Mouse (Mus musculus) naive thymus-derived CD4-positive, alpha-beta T cell, adult 2 months (primary cell): ENCODE measurements around the gene Lhx9.

Experiments used
- DNase-seq: peaks from one replicate; pipeline ENCODE4 v3.0.0-alpha.2; 2011; ENCODE audit warnings: low read depth

The Lhx9 gene

DNA sequence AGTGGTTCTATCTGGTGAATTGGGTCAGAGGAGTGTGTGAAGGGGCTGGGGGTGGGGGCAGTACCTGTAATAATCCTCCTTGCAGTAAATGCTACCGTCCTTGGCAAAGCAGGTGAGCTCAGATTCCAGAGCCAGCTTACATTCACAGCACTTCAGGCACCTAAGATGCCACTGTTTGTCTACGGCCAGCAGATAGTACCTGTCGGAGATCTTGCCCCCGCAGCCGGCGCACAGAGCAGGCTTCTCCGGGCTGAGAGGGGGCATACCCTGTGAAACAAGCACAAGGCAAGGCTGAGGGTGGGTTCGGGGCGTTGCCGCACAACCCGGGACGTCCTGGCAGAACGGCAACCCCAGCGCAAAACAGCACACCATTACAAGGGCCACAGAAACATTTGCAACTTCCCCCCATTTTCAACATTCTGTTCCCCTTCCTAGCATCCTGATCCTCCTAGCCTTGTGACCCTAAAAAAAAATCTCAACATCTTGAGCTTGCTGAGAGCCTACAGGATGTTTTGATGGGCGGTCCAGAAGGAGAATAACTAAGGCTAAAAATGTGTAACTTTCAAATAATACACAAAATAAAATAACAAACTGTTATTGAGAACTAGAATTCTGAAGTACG, 8.5 kb downstream of the Lhx9 start:
- peak; percentile 42 for DNase-seq

DNA sequence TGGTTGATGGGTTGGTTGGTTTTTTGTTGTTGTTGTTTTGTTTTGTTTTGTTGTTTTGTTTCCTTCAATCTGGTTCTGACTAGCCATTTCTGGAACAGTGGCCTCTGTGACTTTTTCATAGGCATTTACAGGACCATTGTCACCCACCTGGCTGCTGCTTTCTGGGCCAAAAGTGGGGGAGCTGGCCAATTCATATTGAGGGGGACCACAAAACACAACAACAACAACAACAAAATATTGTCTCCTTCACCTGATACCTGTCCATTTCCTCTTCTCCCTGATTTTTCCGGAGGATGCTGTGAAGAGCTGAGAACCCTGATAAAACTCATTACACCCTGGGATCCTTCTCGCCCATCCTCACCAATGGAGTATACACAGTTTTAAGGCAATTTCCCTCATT, 9.1 kb downstream of the Lhx9 start:
- DNase-seq: no peak

DNA sequence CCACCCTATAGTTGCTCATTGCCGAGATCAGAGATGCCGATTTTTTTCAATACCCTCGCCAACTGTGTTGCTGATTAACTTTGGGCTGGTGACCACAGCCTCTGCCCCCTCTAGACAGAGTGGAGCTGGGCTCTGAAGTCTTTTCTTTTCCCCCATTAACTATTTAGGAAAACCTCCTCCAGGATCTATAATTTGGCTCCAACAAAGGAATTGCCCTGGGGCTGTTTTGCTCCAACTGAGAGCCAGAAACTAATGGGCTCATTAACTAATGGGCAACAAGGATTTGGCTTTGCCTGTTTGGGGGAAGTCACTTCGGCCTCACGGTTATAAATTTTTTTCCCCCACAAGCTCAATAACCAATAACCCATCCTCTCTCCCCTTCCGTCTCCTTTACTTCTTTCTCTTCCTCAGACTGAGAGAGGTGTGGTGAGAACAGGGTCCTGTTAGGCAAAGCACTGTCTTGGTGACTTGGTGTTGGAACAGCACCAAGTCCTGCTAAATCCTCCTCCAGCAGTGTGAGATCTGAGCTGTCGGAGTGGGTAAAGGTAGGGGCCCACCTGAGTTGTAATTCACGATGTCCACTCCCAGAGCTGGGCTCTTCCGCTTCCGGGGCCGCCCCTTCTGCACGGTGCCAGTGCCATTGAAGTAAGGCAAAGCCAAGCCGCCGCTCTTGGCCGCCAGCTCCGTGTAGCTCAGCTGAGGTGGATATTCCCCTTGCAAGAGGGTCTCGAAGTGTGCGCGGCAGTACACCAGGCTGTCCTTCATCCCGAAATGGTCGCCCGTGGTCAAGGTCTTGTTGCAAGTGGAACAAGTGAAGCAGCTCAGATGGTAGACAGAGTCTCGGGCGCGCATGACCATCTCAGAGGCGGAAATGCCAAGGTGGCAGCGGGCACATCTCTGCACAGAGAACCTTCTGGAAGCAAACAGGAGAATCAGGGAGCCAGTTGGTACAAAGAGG, 10.3 kb downstream of the Lhx9 start:
- peak; percentile 31 for DNase-seq

DNA sequence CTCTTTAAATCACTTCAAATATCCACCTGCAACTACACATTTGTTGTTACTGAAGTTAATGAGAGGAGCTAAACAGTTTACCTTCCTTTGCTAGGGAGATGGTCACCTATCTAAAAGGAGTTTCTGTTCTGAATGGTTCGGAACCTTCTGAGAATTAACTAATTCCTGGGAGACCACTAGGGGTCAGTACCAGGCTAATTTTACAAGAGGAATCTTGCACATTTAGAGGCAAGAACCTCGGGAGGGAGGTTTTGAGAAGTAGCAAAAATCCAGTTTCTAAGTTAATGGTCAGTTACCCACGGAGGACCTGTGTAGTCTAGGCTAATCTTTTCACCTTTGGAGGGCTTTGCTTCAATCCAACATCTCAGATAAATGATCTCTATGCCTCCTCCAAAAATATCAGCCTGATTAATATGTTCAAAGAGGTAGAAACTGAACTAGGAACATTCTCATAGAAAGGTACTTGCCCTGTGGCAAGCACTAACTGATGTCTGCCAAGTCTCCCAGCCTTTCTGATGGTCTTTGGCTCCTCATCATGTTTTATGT, 12.9 kb downstream of the Lhx9 start:
- DNase-seq: peak; percentile 76

DNA sequence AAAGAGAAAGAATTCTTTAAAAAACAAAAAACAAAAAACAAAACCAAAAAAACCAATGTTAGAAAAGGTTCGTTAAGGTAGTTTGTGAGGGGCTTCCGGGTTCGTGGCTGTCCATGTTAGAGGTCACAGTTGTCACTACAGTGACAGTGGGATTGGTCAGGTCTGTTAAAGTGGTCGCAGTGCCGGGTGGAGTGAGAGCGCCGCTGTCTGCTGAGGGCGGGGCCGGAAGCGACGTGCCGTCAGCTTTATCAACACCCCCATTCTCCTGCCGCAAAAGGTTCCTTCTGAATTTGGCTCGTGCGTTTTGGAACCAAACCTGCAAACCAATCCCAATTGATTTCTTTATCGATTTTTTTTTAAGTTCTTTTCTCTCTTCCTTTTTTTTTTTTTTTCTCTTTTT, 17.1 kb downstream of the Lhx9 start:
- DNase-seq: peak; percentile 55

DNA sequence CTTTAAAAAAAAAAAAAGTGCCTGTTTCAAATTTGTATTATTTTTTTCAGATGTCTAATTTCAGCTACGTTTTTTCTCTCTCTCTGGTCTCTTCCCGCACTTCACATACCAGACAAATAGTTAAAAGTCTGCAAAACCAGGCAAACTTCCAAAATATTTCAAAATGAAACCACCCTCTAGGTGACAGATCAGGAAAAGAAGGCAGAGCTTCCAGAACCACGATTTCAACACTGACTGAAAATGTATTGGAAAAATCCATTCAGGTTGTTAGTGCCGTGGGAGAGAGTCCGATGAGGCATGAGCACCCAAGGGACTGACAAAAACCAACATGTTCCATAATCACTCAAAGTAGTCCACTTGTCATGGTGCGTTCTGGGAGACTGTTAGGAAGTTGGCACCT, 21.5 kb downstream of the Lhx9 start:
- no peak for DNase-seq

DNA sequence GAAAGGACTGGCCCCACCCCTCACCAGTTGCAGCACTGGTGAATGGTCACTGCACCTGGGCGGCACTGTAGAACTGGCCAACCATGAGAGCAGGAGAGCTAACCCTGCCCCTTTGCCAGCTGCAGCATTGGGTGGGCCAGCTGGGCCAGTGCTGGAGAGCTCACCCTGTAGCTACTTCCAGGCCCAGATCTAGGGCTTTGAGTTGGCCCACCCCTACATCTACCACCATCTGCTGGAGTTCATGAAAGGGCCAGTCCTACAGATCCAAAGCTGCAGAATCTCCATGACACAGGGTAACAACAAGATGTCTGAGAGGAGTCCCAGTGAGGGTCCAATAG, 25.4 kb downstream of the Lhx9 start:
- no peak for DNase-seq

DNA sequence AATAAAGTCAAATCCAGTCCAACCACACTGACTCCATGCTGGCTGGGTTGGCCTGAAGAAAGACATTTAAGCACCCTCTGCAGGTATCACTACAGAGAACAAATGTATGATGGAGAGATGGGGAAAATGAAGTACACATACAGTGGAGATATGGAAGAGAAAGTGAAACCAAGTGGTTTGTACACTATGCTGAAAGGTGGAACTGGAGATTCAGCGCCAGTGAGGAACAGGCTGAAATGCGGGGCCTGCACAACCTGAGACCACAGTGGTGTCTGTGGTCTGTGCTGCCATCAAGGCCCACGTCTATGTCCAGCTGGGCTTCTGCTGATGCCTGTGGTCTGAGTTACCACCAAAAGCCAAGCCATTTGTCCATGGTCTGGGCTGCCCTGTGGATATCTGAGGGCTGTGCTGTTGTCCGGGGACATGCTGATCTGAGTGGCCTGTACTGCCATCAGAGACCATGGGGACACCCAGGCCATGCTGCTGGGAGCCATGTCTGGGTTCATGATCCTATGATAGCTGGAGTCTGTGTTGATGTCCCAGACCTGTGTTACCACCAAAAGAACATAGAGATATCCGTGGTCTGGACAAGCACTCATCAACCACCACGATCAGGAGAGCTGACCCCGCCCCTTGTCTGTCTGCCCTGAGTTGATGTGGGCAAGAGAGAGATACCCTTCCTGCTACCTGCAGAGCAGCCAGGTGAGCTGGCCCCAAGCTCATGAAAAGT, 26.0 kb downstream of the Lhx9 start:
- peak; percentile 61 for DNase-seq

DNA sequence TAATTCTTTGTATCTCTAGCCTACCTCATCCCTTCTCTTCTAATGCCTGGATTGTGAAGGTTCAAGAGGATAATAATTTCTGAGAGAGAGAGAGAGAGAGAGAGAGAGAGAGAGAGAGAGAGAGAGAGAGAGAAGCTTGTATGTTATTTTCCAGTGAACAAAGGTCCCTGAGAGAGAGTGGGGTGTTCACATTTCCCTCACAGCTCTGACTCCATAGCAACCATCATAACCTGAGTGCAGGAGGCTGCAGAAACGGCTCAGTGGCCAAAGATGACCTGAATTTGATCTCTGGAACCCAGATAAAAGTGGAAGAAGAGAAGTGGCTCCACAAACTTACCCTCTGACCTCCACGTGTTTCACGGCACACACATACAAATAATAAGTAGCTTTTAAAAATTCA, 46.6 kb downstream of the Lhx9 start:
- no peak for DNase-seq

DNA sequence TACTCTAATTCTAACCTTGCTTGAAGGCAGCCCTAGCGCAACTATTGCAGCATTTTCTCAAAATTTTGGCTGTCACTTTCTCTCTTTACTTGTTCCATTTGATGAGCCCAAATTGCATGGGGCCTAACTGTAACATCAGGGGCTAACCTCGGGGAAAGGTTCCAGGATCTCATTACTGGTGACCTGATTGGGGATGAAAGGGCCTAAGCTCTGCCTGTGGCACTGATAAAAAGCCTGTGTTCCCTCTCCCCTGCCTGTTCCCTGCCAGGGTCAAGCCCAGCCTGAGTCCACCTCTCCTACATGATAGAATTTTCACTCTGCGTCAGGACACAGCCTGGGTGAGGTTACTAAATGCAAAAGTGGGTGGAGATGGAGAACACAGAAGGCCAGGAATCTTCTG, 47.1 kb downstream of the Lhx9 start:
- DNase-seq: no peak

DNA sequence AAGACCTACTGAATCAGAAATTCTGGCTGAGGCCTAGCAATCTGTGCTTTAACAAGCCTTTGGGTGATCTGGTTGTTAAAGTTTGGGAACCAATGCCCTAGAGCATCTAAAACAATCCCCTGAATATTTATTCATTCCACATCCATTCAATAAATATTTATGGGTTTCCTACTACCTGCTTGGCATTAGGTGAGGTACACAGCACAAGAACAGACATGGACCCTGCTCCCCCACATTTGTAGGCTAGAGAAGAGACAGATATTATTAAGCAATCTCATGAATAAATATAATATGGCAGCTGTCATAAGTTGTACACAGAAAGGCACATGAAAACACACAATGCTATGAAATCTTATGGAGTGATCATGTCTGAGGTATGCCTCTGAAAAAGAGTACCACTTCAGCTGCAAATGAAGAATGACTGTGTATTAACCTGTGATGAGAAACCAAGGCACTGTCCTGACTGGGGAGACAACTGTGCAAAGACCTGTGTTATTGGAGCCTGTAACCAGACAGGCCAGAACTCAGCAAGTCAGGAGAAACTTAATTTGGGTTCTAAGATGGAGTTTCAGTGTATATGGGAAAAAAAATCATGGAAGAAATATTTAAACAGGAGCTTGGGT, 48.6 kb downstream of the Lhx9 start:
- DNase-seq: no peak

DNA sequence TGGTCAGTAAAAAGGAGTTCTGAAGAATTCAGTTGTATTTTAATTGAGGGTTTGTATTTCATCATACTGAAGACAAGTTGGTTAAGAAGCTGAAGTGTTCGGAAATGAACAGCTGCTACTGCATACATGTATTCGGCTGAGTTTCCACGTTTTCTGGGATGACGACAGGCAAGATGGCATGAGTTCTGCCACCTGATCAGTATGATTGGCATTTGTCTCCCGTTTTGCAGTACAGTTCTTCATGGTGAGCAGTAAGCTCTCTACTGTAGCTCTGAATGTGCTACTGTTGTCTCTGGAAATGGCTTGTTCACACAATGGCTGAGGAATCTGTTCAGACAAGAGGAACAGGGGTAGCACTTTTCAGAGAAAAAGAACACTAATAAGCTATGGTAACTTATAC, 50.3 kb downstream of the Lhx9 start:
- no peak for DNase-seq

DNA sequence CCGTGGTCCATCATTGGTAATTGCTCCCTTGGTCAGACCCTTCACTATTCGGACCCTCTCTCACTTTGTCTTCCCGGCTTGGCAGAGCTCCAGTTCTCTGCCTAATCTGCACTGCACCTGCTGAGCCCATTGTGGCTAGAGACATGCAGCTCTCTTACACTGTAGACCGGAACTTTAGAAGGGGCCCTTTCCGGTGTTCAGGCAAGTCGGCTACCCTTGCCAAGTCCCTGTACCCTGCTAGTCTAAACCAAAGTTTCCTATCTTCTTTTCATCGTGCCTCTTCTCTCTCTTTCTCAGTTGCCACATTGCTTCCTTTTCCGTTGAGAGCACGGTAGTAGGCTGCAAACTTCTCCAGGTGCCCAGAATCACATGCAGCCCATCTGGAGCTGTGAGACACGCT, 62.5 kb downstream of the Lhx9 start:
- DNase-seq: peak; percentile 66

DNA sequence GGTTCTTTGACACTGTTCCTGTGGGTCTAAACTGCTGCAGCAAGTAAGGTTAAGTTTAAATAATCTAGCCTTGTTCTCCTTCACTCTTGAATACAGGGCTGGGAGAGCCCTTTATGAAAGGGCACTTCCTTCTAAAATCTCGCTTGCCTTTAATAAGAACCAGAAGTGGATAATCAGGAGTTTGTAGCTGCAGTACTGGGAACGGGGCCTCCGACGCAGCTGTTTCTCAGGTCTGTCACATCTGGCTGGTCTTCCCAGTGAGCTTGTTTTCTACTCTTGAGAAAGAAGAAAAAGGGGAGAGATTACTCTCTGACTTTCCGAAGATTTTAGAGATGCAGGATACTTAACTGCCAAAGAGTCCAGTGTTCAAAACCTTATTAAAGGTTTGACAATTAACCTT, 64.4 kb downstream of the Lhx9 start:
- no peak for DNase-seq
